Mouse (Mus musculus) splenic B cell, adult 2 months (primary cell): ENCODE results near the gene 0610030E20Rik.

Experiments
- DNase-seq: peaks from one replicate; pipeline ENCODE4 v3.0.0-alpha.2; 2011; ENCODE audit warnings: low read depth, low spot score
- H3K27me3 ChIP-seq: 2 replicates; pipeline ENCODE4 v1.6.1; 2012; ENCODE audit warnings: mild to moderate bottlenecking, low read length, moderate library complexity, mixed read lengths; ENCODE audit not compliant: control insufficient read depth, poor library complexity, insufficient read depth, severe bottlenecking
- H3K36me3 ChIP-seq: 2 replicates; pipeline ENCODE4 v1.6.1; 2012; ENCODE audit warnings: mild to moderate bottlenecking, low read length, moderate library complexity, mixed read lengths; ENCODE audit not compliant: control insufficient read depth, poor library complexity, insufficient read depth, severe bottlenecking

0610030E20Rik gene

DNA sequence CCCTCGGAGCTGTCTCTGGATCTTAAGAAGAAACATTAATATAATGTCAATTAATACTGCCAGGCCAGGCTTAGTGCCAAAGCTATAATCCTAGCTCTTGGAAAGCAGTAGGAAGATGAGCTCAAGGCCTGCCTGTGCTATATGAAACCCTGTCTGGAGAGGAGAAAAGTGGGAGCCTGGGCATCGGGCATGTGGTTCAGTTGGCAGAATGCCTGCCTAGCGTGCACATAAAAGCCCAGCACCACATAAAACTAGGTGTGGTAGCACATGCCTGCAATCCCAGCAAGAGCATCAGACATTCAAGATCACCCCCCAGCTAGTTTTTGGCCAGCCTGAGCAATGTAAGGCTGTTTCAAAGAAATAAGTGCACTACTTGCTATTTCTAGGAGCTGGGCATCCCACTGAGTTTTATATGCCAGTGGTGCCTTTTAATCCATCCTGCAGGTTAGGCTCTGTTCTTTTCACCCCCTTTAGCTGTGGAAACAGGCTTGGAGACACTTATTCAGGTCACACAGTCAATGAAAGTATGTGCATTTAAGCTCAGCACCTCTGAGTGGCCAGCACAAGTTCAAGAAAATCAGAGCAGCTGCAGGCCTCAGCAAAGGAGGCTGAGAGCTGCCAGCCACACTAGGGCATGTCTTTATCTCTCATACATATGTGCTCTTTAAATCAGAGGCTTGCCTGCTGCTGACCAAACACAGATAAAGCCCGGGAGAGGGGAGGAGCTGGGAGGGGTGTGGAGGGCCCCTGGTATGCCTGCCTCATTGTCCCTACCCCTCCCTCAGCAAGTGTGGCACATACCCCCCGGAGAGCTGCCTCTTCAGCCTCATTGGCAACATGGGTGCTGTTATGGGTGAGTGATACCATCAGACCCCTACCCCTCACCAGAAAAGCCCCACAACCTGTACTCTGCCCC, 10.3 kb downstream of the 0610030E20Rik start:
- H3K36me3 ChIP-seq: peaks cover 2% of the 10 kb centered on the region; the same call in 1 of the 2 replicates
- no peaks in the 10 kb centered on the region for H3K27me3 ChIP-seq
- DNase-seq: no peak

DNA sequence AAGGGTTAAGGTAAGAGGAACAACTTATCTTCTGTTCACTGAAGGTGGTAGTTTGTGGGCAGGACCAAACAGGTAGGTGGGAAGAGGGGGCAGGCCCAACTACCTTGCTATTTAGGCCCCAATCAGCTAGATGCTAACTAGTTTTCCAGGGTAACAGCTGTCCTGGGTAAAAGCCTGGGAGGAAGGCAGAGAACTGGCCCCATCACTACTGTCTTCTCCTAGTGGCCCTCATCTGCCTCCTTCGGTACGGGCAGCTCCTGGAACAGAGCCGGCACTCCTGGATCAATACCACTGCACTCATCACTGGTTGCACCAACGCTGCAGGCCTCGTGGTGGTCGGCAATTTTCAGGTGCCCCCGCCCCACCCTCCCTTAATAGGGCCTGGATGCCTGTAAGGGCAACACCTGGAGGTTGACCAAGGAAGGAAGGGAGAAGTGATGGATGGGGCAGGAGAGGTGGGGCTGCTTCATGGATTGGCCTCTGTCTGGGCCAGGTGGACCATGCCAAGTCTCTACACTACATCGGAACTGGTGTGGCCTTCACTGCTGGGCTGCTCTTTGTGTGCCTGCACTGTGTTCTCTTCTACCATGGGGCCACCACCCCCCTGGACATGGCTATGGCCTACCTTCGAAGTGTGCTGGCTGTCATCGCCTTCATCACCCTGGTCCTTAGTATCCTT, 11.1 kb downstream of the 0610030E20Rik start:
- no peak for DNase-seq
- Histone ChIP-seq H3K36me3 (peaks cover 2% of the 10 kb centered on the region; the same call in 1 of the 2 replicates), H3K27me3 (no peaks in the 10 kb centered on the region)

DNA sequence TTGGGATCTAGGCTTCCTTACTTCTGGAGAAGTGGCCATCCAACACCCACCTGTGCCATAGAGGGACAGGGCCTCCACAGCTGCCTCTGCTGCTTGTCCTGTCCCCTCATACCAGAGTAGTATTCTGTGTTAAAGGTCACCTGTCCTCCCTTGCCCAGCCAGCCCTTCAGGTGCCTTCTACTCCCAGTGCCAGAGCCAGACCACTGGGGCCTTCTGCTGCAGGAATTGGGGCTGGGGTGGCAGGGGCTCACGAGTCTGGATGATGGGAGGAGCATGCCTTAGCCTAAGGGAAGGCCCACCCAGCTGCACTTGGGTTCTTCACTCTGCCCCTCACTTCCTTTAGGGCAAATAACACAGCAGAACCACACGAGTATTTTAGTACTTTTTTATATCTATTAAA, 12.2 kb downstream of the 0610030E20Rik start:
- H3K36me3 ChIP-seq: peaks cover 2% of the 10 kb centered on the region; the same call in 1 of the 2 replicates
- H3K27me3 ChIP-seq: no peaks in the 10 kb centered on the region
- DNase-seq: no peak

DNA sequence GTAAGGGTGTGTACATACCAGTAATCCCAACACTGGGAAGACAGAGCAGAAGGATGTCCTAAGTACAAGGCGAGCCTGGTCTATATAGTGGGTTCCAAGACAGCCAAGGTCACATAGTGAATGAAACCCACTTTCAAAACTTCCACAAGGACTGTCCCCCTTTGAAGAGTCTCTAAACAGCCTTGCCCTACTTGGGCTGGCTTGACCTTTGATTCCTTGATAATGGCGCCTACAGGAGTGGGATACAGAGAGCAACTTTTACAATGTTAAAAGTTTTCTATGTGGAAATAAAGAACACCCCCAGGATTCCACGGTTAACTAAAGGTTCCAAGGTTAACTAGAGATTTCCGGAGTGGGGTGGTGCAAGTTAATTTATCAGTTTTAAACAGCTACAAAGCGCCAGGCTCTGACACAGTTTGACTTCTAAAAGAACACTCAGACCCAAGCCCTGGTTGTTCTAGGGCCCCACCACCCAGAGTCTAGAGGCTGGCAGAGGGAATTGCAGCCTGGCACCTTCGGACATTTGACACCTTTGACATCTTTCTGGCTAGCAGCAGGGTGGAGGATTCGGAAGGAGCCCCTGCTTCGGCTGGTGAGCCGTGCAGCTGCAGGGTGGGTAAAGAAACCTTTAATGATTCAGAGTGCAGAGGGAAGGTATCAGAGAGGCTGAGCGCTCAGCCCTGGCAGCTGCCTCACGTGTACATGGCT, 12.9 kb downstream of the 0610030E20Rik start:
- Histone ChIP-seq H3K27me3 (no peaks in the 10 kb centered on the region), H3K36me3 (peaks cover 2% of the 10 kb centered on the region; the same call in 1 of the 2 replicates)
- no peak for DNase-seq

DNA sequence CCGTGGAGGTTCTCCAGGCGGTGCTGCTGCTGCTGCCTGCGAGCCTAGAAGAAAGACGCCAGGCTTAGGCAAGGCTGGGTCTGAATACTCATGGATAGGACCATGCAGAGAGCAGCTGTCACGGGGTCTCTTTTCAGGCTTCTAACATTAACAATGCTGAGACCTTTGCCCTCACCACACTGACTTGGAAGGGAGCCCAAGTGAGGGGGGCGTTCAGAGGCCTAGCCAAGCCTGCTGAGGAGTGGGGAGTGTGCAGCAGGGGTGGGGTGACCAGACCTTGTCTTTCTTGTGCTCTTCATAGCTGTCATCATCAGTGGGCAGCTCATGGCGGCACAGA, 13.4 kb downstream of the 0610030E20Rik start:
- Histone ChIP-seq H3K27me3 (no peaks in the 10 kb centered on the region), H3K36me3 (peaks cover 2% of the 10 kb centered on the region; the same call in 1 of the 2 replicates)
- no peak for DNase-seq

DNA sequence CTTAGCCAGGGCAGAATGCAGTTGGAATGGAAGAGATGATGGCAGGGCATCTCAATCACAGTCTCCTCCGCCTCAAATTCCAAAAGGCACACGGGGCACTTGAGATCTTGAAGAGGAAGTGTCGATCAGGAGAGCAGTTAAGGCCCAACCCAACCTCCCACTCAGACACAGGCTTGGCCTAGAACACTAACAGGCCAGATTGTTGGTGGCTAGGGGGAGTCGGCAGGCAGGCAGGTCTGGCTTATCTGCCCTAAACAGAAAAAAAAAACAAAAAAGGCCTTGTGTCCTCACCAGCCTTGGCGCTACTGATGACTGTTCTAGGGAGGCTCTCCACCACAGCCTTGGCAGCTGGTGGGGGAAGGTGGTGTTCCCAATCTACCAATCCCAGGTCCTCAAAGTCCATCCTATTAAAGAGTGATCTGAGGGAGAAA, 14.0 kb downstream of the 0610030E20Rik start:
- H3K36me3 ChIP-seq: peaks cover 2% of the 10 kb centered on the region; the same call in 1 of the 2 replicates
- DNase-seq: no peak
- no peaks in the 10 kb centered on the region for H3K27me3 ChIP-seq

DNA sequence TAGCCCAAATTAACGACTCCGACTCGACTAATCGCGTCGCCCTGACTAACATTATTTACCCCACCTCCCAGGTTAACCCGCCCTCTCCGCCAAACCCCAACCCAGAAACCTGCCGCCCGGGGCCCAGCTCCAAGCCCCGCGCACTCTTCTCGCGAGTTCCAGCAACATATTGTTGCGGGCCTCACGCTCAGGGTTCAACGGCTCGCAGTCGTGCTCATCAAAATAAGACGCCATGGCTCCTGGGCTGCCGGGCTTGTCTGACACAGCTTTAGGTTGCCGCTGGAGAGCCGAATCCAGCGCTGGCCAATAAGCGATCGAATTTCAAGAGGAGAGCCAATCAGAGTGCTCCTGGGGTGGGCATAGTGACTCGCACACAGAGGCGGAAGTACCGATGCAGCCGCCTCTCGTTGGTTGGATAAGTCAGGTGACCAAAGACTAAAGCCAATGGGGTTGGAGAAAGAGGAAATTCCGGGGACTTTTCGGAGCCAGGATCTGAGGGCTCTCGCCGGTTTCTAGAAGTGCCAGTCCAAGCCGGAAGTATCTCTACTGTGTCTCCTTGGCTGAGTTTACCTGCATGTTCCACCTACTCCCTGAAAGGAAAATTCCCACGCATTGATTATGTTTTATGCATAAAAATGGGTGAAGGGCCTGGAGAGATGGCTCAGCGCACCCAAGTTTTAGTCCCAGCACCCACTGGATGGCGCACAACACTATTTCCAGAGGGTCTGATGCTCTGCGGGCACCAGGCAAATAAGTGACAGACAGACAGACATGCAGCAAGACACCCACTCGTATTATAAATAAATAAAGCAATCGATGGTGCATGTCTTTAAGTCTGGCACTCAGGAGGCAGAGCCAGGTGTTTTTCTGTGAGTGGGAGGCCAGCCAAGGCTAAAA, 15.3 kb downstream of the 0610030E20Rik start:
- Histone ChIP-seq H3K36me3 (peaks cover 2% of the 10 kb centered on the region; the same call in 1 of the 2 replicates), H3K27me3 (no peaks in the 10 kb centered on the region)
- peak; percentile 97 for DNase-seq

DNA sequence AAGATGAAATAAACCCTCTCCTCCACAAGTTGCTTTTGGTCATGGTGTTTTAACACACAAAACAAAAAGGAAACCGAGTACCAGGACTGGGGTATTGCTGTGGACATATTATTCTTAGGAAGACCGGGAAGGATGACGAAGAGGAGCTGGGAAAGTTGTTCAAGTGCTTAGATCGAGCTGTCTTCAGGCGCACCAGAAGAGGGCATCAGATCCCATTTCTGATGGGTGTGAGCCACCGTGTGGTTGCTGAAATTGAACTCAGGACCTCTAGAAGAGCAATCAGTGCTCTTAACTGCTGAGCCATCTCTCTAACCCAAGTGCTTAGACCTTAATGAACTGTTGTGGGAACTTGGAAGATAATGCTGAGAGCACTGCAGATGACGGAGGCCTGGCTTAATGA, 16.9 kb downstream of the 0610030E20Rik start:
- Histone ChIP-seq H3K27me3 (no peaks in the 10 kb centered on the region), H3K36me3 (peaks cover 2% of the 10 kb centered on the region; the same call in 1 of the 2 replicates)
- peak; percentile 33 for DNase-seq

DNA sequence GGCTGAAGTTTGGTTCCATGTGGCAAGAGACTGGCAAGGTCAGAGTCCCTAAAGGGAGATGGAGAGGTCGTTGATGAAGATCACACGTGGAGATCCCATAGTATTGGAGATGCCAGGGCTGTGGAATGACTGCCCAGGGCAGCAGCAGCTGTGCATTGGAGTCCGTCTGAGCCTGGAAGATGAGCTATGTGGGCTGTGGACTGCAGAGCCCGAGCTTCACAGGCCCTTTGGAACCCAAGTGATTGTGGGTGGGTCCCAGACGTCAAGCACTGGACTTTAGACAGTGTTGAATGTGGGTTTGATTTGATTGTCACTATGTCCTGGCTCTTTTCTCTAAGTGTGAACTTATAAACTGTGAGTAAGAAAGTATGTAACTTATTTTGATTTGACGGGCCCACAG, 17.9 kb downstream of the 0610030E20Rik start:
- DNase-seq: no peak
- no peaks in the 10 kb centered on the region for H3K27me3 ChIP-seq
- no peaks in the 10 kb centered on the region; the same call in 1 of the 2 replicates for H3K36me3 ChIP-seq

DNA sequence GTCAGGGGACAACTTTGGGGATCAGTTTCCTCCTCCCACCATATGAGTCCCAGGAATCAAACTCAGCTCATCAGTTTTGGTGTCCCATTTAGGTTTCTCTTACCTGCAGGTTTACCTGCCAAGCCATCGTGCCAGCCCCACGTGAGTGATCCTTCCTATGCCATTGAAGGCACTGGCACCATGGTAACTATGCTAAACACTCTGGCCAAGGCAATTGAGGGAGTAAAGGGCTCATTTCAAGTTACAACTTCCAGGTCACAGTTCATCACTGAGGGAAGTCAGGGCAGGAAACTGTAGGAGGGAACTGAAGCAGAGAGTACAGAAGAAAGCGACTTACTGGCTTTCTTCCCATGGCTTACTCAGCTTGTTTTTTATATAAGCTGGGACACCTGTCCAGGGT, 19.2 kb downstream of the 0610030E20Rik start:
- no peak for DNase-seq
- Histone ChIP-seq H3K36me3 (no peaks in the 10 kb centered on the region; the same call in 1 of the 2 replicates), H3K27me3 (no peaks in the 10 kb centered on the region)

DNA sequence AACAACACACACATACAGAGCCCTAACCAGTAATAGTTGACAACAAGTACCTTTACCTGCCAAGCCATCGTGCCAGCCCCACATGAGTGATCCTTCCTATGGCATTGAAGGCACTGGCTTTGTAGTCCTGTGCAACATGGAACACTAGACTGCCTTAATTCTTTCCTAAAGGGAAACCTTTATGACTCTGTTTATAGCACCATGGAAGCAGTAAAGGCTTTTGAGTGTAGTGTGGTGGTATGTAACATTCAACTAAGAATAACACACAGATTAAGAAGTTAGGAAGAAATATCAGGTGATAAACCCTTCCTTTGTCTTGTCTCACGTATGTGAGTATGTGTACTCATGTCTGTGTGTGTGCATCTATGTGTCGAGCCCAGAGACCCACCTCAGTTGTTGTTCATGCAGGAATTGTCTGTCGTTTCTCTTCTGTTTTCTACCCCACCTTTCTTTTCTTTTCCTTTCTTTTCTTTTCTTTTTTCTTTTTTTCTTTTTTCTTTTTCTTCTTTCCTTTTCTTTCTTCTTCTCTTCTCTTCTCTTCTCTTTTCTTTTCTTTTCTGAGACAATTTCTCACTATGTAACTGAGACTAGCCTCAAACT, 19.8 kb downstream of the 0610030E20Rik start, which contains the start of gene Rnf181:
Gene Rnf181 (minus strand): TSS at position 113 of the 600 bp plus-strand sequence.
- DNase-seq: no peak
- Histone ChIP-seq H3K27me3 (no peaks in the 10 kb centered on the region), H3K36me3 (no peaks in the 10 kb centered on the region)

DNA sequence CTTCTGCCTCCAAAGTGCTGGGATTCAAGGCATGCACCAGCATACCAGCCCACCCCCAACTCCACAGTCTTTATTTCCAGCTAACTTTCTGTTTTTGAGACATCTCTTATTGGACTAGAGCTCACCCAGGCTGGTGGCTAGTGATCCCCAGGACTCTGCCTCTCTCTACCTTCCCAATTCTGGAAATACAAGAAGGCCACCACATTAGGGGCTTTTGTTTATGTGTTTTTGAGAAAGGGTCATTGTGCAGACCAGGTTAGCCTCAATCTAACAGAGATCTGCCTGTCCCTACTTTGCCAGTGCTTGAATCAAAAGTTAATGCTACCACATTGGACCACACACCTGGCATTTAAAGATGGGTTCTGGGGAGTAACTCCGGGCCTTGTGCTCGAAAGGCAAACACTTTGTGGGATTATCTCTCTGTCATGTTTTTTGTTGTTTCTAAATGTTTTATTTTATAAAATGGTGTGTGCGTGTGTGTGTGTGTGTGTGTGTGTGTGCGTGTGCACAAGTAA, 20.4 kb downstream of the 0610030E20Rik start:
- Histone ChIP-seq H3K27me3 (no peaks in the 10 kb centered on the region), H3K36me3 (no peaks in the 10 kb centered on the region)
- no peak for DNase-seq

DNA sequence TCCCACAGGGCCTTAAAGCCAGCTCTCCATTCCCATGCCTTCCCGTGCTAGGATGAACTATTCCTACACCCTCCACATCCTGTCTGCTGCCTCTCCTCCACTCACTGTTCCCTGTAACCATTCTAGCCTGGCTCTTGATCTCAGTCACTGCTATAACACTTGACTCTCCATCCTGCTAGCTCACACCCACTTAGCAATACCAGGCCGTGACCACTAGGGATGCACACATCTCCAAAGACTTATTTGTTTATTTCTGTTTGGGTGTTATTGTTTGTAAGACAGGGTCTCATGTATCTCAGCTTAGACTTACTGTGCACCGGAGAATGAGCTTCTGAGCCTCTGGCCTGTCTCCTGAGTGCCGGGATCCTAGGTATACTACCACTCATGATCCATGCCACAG, 22.4 kb downstream of the 0610030E20Rik start:
- H3K36me3 ChIP-seq: no peaks in the 10 kb centered on the region
- DNase-seq: no peak
- no peaks in the 10 kb centered on the region for H3K27me3 ChIP-seq
